Mouse (Mus musculus): ENCODE results near the gene Kcna7. TPM values are rescaled to one million over a fixed set of nuclear protein-coding genes. Genes with fewer than 3 reads are reported as not detected.

The Kcna7 gene
- total and polyA plus RNA-seq, 3 experiments: 0.16 to 3.2 (median 0.39) TPM

DNA sequence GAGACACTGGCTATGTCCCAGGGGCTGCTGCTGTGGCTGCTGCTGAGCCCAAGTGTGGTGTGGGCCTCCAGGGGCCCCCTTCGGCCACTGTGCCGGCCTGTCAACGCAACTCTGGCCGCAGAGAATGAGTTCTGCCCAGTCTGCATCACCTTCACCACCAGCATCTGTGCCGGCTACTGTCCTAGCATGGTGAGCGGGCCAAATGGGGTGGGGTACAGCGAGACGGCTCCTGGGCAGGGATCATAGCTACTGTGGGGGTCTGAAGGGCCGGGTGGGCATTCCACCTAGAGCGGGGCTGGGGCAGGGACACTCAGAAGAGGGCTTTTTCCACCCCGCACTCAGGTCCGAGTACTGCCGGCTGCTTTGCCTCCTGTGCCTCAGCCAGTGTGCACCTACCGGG is 15.7 kb downstream of the Kcna7 start:
- no peak overlapping the region for H3K4me3 ChIP-seq (replicated peaks in 1 of 3; ENCODE audit: low read depth in 2 of 3, low read length in 2 of 3, poor library complexity in 1 of 3)
- peaks cover 4 to 10% of the 10 kb centered on the region in 2 experiments; a peak in 2 of 4 replicates for H3K4me1 ChIP-seq (ENCODE audit: control insufficient read depth in 1 of 2, insufficient read depth in 2 of 2)
- H3K79me2 ChIP-seq (replicated peaks; ENCODE audit: control insufficient read depth, extremely low read depth, insufficient read depth, poor library complexity, severe bottlenecking): no peaks in the 10 kb centered on the region
- no peak overlapping the region for H3K27ac ChIP-seq (ENCODE audit: insufficient read depth, low read depth)
- H3K4me2 ChIP-seq (ENCODE audit: insufficient read depth, low read depth, poor library complexity, severe bottlenecking): no peak overlapping the region
- TF ChIP-seq GABPA (IDR thresholded peaks at IDR 0.05; ENCODE audit: insufficient replicate concordance, low read depth, low read length): no peak
- no peak for TF ChIP-seq CHD2 (IDR thresholded peaks at IDR 0.05; ENCODE audit: low read length)
- no peak for TF ChIP-seq IRF4 (IDR thresholded peaks at IDR 0.05; ENCODE audit: low read depth, low read length)
- no peak for TF ChIP-seq USF2 (conservative IDR thresholded peaks at IDR 0.05; ENCODE audit: low read depth, low read length)
- TF ChIP-seq ZKSCAN1 (IDR thresholded peaks at IDR 0.05; ENCODE audit: borderline replicate concordance, low read depth, low read length): no peak
- TF ChIP-seq KAT2A (IDR thresholded peaks at IDR 0.05; ENCODE audit: insufficient replicate concordance, low read length): no peak
- TF ChIP-seq RAD21 (IDR thresholded peaks at IDR 0.05; ENCODE audit: low read depth, low read length): no peak
- no peak for TF ChIP-seq POLR2AphosphoS2 (IDR thresholded peaks at IDR 0.05; ENCODE audit: low read depth, low read length)
- TF ChIP-seq PAX5 (IDR thresholded peaks at IDR 0.05; ENCODE audit: low read length): no peak
- no peak for DNase-seq (ENCODE audit: extremely low read depth)
- dilution Hi-C loops (cut with MboI; ENCODE audit: extremely low pct_ligation_motif_present, extremely low pct_unique_long_range_greater_than_20kb, low sequenced_read_pairs) (no loop called here), in situ Hi-C loops (cut with MboI; ENCODE audit: low pct_ligation_motif_present, low pct_unique_long_range_greater_than_20kb, low sequenced_read_pairs) (no loop called here)
- no peaks in the 10 kb centered on the region for H3K9me3 ChIP-seq (replicated peaks; ENCODE audit: low read length)
- H3K9ac ChIP-seq (ENCODE audit: insufficient read depth, low read depth): no peak overlapping the region
- H3K36me3 ChIP-seq (replicated peaks in 1 of 2; ENCODE audit: control insufficient read depth in 1 of 2, insufficient read depth in 1 of 2, low read length in 1 of 2): peaks cover 58 to 73% of the 10 kb centered on the region in 2 experiments
- no peaks in the 10 kb centered on the region for H3K27me3 ChIP-seq (replicated peaks)

DNA sequence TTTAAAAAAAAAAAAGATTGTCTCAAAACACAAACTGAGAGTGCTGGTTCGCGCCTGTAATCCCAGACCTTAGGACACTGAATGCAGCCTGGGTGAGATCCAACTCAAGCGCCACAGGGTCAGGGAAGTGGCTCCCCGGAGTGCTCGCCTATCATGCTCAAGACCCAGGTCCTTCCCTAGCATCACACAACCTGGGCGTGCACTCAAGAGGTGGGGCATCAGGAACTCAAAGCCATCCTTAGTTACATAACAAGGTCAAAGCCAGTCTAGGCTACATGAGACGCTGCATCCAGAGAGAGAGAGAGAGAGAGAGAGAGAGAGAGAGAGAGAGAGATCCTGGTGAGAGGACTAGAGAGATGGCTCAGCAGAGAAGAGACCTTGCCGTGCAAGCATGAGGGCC is 21.1 kb downstream of the Kcna7 start:
- no peak for DNase-seq (ENCODE audit: extremely low read depth)
- in situ Hi-C loops (cut with MboI; ENCODE audit: low pct_ligation_motif_present, low pct_unique_long_range_greater_than_20kb, low sequenced_read_pairs) (no loop called here), dilution Hi-C loops (cut with MboI; ENCODE audit: extremely low pct_ligation_motif_present, extremely low pct_unique_long_range_greater_than_20kb, low sequenced_read_pairs) (no loop called here)
- Histone ChIP-seq H3K4me2 (ENCODE audit: insufficient read depth, low read depth, poor library complexity, severe bottlenecking) (no peak overlapping the region), H3K27me3 (replicated peaks) (no peaks in the 10 kb centered on the region), H3K9ac (ENCODE audit: insufficient read depth, low read depth) (no peak overlapping the region), H3K79me2 (replicated peaks; ENCODE audit: control insufficient read depth, extremely low read depth, insufficient read depth, poor library complexity, severe bottlenecking) (peaks cover 18% of the 10 kb centered on the region), H3K4me3 (replicated peaks in 1 of 3; ENCODE audit: low read depth in 2 of 3, low read length in 2 of 3, poor library complexity in 1 of 3) (no peak overlapping the region), H3K36me3 (replicated peaks in 1 of 2; ENCODE audit: control insufficient read depth in 1 of 2, insufficient read depth in 1 of 2, low read length in 1 of 2) (peaks cover 87 to 98% of the 10 kb centered on the region in 2 experiments), H3K4me1 (ENCODE audit: control insufficient read depth in 1 of 2, insufficient read depth in 2 of 2) (peaks cover 7 to 13% of the 10 kb centered on the region in 2 experiments; a peak in 2 of 4 replicates), H3K27ac (ENCODE audit: insufficient read depth, low read depth) (no peak overlapping the region), H3K9me3 (replicated peaks; ENCODE audit: low read length) (no peaks in the 10 kb centered on the region)
- TF ChIP-seq POLR2A (IDR thresholded peaks at IDR 0.05; ENCODE audit: low read depth, low read length): no peak
- no peak for TF ChIP-seq ZMIZ1 (IDR thresholded peaks at IDR 0.05; ENCODE audit: low read depth, low read length)
- no peak for TF ChIP-seq HCFC1 (IDR thresholded peaks at IDR 0.05; ENCODE audit: low read depth, low read length)
- TF ChIP-seq ELF1 (IDR thresholded peaks at IDR 0.05; ENCODE audit: low read depth, low read length): no peak
- no peak for TF ChIP-seq RAD21 (IDR thresholded peaks at IDR 0.05; ENCODE audit: low read depth, low read length)
- TF ChIP-seq NELFE (IDR thresholded peaks at IDR 0.05; ENCODE audit: low read depth, low read length): no peak
- no peak for TF ChIP-seq MAZ (IDR thresholded peaks at IDR 0.05; ENCODE audit: low read depth, low read length)
- TF ChIP-seq RCOR1 (conservative IDR thresholded peaks at IDR 0.05; ENCODE audit: low read depth, low read length): no peak
- no peak for TF ChIP-seq USF2 (conservative IDR thresholded peaks at IDR 0.05; ENCODE audit: low read depth, low read length)
- no peak for TF ChIP-seq JUND (conservative IDR thresholded peaks at IDR 0.05; ENCODE audit: low read depth, low read length)
- TF ChIP-seq BHLHE40 (IDR thresholded peaks at IDR 0.05; ENCODE audit: low read depth, low read length): no peak
